Mouse (Mus musculus): ENCODE measurements around the gene Eps15l1. TPM values are rescaled to one million over a fixed set of nuclear protein-coding genes. Genes with fewer than 3 reads are reported as not detected.

Gene Eps15l1
- polyA plus RNA-seq, 1 experiment from 2014 or later = 42.5 TPM

DNA sequence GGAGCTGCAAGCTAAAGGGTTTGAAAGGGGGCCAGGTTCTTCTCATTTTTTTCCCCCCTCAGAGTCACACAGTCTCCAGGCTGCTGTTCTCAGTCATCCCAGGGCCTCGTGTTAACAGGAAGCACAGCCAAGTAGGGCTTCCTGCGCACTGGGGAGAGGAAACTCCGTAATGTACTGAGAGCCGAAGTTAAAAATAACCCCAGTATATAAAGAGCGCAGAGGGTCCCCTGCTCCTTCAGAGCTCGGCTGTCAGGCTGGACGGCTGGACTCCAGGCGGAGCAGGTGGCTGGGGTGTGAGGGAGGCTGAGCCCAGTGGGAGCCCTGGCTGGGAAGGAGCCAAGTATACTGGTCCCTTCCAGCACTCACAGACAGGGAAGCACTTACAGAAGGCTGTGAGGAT is 125.6 kb downstream of the Eps15l1 start:
- WGBS = 24% methylated on average over 8 of the region's 8 CpGs
- 0 out of 2 replicates have a peak, but pooled peaks cover 3% of the 10 kb centered on the region for H3K4me1 ChIP-seq (ENCODE audit: control insufficient read depth, insufficient read depth, low read length)
- no peaks in the 10 kb centered on the region for H3K27me3 ChIP-seq (replicated peaks; ENCODE audit: control insufficient read depth, insufficient read depth, low read length)
- H3K4me3 ChIP-seq (ENCODE audit: low read length) = no peak overlapping the region
- no peak overlapping the region for H3K4me2 ChIP-seq (ENCODE audit: low read depth, low read length)
- no peak overlapping the region for H3K9ac ChIP-seq (ENCODE audit: low read depth, low read length)
- H3K36me3 ChIP-seq (ENCODE audit: control insufficient read depth, insufficient read depth, low read length) = no peaks in the 10 kb centered on the region
- no peaks in the 10 kb centered on the region for H3K9me3 ChIP-seq (ENCODE audit: control insufficient read depth, low read length)
- ATAC-seq = peak; percentile 95
- H3K27ac ChIP-seq (ENCODE audit: low read length) = peak overlapping the region; percentile 58

GRCm38 (mm10) chr8:72295125-72295524 is 126.1 kb downstream of the Eps15l1 start:
- H3K9ac ChIP-seq (ENCODE audit: low read depth, low read length) = no peak overlapping the region
- WGBS = 65% methylated on average over 3 of the region's 3 CpGs
- H3K36me3 ChIP-seq (ENCODE audit: control insufficient read depth, insufficient read depth, low read length) = no peaks in the 10 kb centered on the region
- no peak overlapping the region for H3K4me3 ChIP-seq (ENCODE audit: low read length)
- ATAC-seq = no peak
- no peak overlapping the region for H3K4me2 ChIP-seq (ENCODE audit: low read depth, low read length)
- 0 out of 2 replicates have a peak, but pooled peaks cover 3% of the 10 kb centered on the region for H3K4me1 ChIP-seq (ENCODE audit: control insufficient read depth, insufficient read depth, low read length)
- no peaks in the 10 kb centered on the region for H3K27me3 ChIP-seq (replicated peaks; ENCODE audit: control insufficient read depth, insufficient read depth, low read length)
- H3K9me3 ChIP-seq (ENCODE audit: control insufficient read depth, low read length) = no peaks in the 10 kb centered on the region
- H3K27ac ChIP-seq (ENCODE audit: low read length) = peak overlapping the region; percentile 58

DNA sequence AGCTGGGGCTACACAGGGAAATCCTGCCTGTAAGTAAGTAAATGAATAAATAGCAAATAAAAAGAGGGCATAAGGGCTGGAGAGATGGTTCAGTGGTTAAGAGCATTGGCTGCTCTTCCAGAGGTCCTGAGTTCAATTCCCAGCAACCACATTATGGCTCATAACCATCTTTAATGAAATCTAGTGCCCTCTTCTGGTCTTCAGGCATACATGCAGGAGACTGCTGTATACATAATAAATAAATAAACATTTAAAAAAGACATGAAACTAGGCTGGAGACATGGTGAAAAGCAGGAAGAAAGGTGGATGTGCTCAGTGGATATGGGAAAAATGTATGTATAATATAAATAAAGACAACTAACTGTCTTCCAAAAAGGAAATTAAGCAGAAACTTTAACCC is 128.0 kb downstream of the Eps15l1 start:
- no peaks in the 10 kb centered on the region for H3K36me3 ChIP-seq (ENCODE audit: control insufficient read depth, insufficient read depth, low read length)
- no peak overlapping the region for H3K9ac ChIP-seq (ENCODE audit: low read depth, low read length)
- H3K9me3 ChIP-seq (ENCODE audit: control insufficient read depth, low read length) = no peaks in the 10 kb centered on the region
- H3K4me2 ChIP-seq (ENCODE audit: low read depth, low read length) = no peak overlapping the region
- 0 out of 2 replicates have a peak, but pooled peaks cover 3% of the 10 kb centered on the region for H3K4me1 ChIP-seq (ENCODE audit: control insufficient read depth, insufficient read depth, low read length)
- H3K27ac ChIP-seq (ENCODE audit: low read length) = no peak overlapping the region
- H3K4me3 ChIP-seq (ENCODE audit: low read length) = no peak overlapping the region
- no peaks in the 10 kb centered on the region for H3K27me3 ChIP-seq (replicated peaks; ENCODE audit: control insufficient read depth, insufficient read depth, low read length)
- no peak for ATAC-seq

GRCm38 (mm10) chr8:72291104-72291503 is 130.2 kb downstream of the Eps15l1 start:
- no peak overlapping the region for H3K4me3 ChIP-seq (ENCODE audit: low read length)
- H3K36me3 ChIP-seq (ENCODE audit: control insufficient read depth, insufficient read depth, low read length) = no peaks in the 10 kb centered on the region
- H3K9ac ChIP-seq (ENCODE audit: low read depth, low read length) = no peak overlapping the region
- no peak overlapping the region for H3K27ac ChIP-seq (ENCODE audit: low read length)
- WGBS = 77% methylated on average over 2 of the region's 2 CpGs
- H3K4me2 ChIP-seq (ENCODE audit: low read depth, low read length) = no peak overlapping the region
- 0 out of 2 replicates have a peak, but pooled peaks cover 3% of the 10 kb centered on the region for H3K4me1 ChIP-seq (ENCODE audit: control insufficient read depth, insufficient read depth, low read length)
- ATAC-seq = no peak
- H3K9me3 ChIP-seq (ENCODE audit: control insufficient read depth, low read length) = no peaks in the 10 kb centered on the region
- H3K27me3 ChIP-seq (replicated peaks; ENCODE audit: control insufficient read depth, insufficient read depth, low read length) = no peaks in the 10 kb centered on the region

Small RNAs within 50 kb of the gene (microRNA-seq; reads per million reads assigned to microRNA genes)
- gene Mir7068 = 0.91 reads per million

Other genes starting within 250 kb of the Eps15l1 start
- 2.5 and 2.7 TPM in 2 replicates for gene Hsh2d, start 231.8 kb downstream of the Eps15l1 start, polyA plus RNA-seq (2015; fragmentation: Nextera tagmentation; extraction: Ambion mirVana)
- gene Cib3, start 208.6 kb downstream of the Eps15l1 start, polyA plus RNA-seq (2015; fragmentation: Nextera tagmentation; extraction: Ambion mirVana) = not detected in 2 replicates
- gene Gm11034, start 207.8 kb downstream of the Eps15l1 start, polyA plus RNA-seq (2015; fragmentation: Nextera tagmentation; extraction: Ambion mirVana) = not detected in 2 replicates
- 71.7 and 76.3 TPM in 2 replicates for gene Fam32a, start 201.7 kb downstream of the Eps15l1 start, polyA plus RNA-seq (2015; fragmentation: Nextera tagmentation; extraction: Ambion mirVana)
- gene Ap1m1, start 181.4 kb downstream of the Eps15l1 start, polyA plus RNA-seq (2015; fragmentation: Nextera tagmentation; extraction: Ambion mirVana) = 105 and 106 TPM in 2 replicates
- 14.3 and 18.9 TPM in 2 replicates for gene Gm10282, start 116.2 kb downstream of the Eps15l1 start, polyA plus RNA-seq (2015; fragmentation: Nextera tagmentation; extraction: Ambion mirVana)
- gene Klf2, start 102.4 kb downstream of the Eps15l1 start, polyA plus RNA-seq (2015; fragmentation: Nextera tagmentation; extraction: Ambion mirVana) = 3.6 and 5.1 TPM in 2 replicates
- 1.4 and 1.5 TPM in 2 replicates for gene Calr3, start 22.4 kb upstream of the Eps15l1 start, polyA plus RNA-seq (2015; fragmentation: Nextera tagmentation; extraction: Ambion mirVana)
- 10.7 and 11.5 TPM in 2 replicates for gene 1700030K09Rik, start 22.4 kb upstream of the Eps15l1 start, polyA plus RNA-seq (2015; fragmentation: Nextera tagmentation; extraction: Ambion mirVana)
- 46.0 and 47.9 TPM in 2 replicates for gene Cherp, start 53.8 kb upstream of the Eps15l1 start, polyA plus RNA-seq (2015; fragmentation: Nextera tagmentation; extraction: Ambion mirVana)
- gene Slc35e1, start 71.2 kb upstream of the Eps15l1 start, polyA plus RNA-seq (2015; fragmentation: Nextera tagmentation; extraction: Ambion mirVana) = 7.9 and 8.2 TPM in 2 replicates
- gene Med26, start 126.8 kb upstream of the Eps15l1 start, polyA plus RNA-seq (2015; fragmentation: Nextera tagmentation; extraction: Ambion mirVana) = 13.5 and 14.2 TPM in 2 replicates
- 114 and 121 TPM in 2 replicates for gene Smim7, start 149.6 kb upstream of the Eps15l1 start, polyA plus RNA-seq (2015; fragmentation: Nextera tagmentation; extraction: Ambion mirVana)
- 12.1 and 12.2 TPM in 2 replicates for gene Tmem38a, start 150.6 kb upstream of the Eps15l1 start, polyA plus RNA-seq (2015; fragmentation: Nextera tagmentation; extraction: Ambion mirVana)
- 0.09 and 0.12 TPM in 2 replicates for gene Nwd1, start 225.3 kb upstream of the Eps15l1 start, polyA plus RNA-seq (2015; fragmentation: Nextera tagmentation; extraction: Ambion mirVana)

Data from intestine, embryonic 16.5 days (tissue).